Mouse (Mus musculus) lung, embryonic 14.5 days (tissue): ENCODE data around the gene Ppp1r13l. TPM values are rescaled to one million over a fixed set of nuclear protein-coding genes. Genes with fewer than 3 reads are reported as not detected.

ENCODE experiments used
- ATAC-seq: fragments of 200-750 bp; cut with Nextera tagmentation; 2 replicates; pipeline ENCODE4 v1.8.0; 2017; ENCODE audit warnings: mild to moderate bottlenecking, moderate TSS enrichment, moderate library complexity; ENCODE audit not compliant: insufficient read depth
- DNase-seq: peaks from one replicate; pipeline ENCODE4 v3.0.0-alpha.2; 2015
- H3K27ac ChIP-seq: fragments of 300-500 bp; sonication (generic); 2 replicates; pipeline ENCODE4 v1.5.1; 2014; ENCODE audit warnings: low read depth, mild to moderate bottlenecking, moderate library complexity
- H3K27me3 ChIP-seq: fragments of 300-500 bp; sonication (generic); 2 replicates; pipeline ENCODE4 v1.6.1; 2014; ENCODE audit warnings: low read length, control low read depth; ENCODE audit not compliant: insufficient read depth
- H3K36me3 ChIP-seq: fragments of 300-500 bp; sonication (generic); 2 replicates; pipeline ENCODE4 v1.6.1; 2014; ENCODE audit warnings: control low read depth; ENCODE audit not compliant: insufficient read depth
- H3K4me1 ChIP-seq: fragments of 300-500 bp; sonication (generic); 2 replicates; pipeline ENCODE4 v1.6.1; 2014; ENCODE audit warnings: antibody characterized with exemption, control low read depth; ENCODE audit not compliant: insufficient read depth
- H3K4me2 ChIP-seq: fragments of 300-500 bp; sonication (generic); 2 replicates; pipeline ENCODE4 v1.6.1; 2014; ENCODE audit warnings: mild to moderate bottlenecking
- H3K4me3 ChIP-seq: fragments of 300-500 bp; sonication (generic); 2 replicates; pipeline ENCODE4 v1.5.1; 2014; ENCODE audit warnings: low read depth, low read length
- H3K9ac ChIP-seq: fragments of 300-500 bp; sonication (generic); 2 replicates; pipeline ENCODE4 v1.6.1; 2014
- H3K9me3 ChIP-seq: fragments of 300-500 bp; sonication (generic); 2 replicates; pipeline ENCODE4 v1.6.1; 2016; ENCODE audit warnings: low read depth, low read length, control low read depth
- CTCF ChIP-seq: IDR thresholded peaks from 2 replicates; pipeline ENCODE4 v1.5.1; 2016; ENCODE audit warnings: antibody characterized with exemption, low read depth
- WGBS: fragments of 180-500 bp; shearing (Covaris S2); extraction: QIAGEN DNeasy Blood & Tissue Kit; methylation state at CpG from one replicate; pipeline ENCODE4 v1.1.7; 2014; 5-methylcytosine and 5-hydroxymethylcytosine counted together
- polyA plus RNA-seq: library from polyadenylated mRNA; unstranded; fragments of >200 nt; fragmentation: Nextera tagmentation; extraction: Ambion mirVana; gene quantifications from 2 replicates; pipeline ENCODE4 v1.2.1, GENCODE M21; 2014

Gene Ppp1r13l
- polyA plus RNA-seq, result 5.4 and 7.9 TPM in 2 replicates

GRCm38 (mm10) chr7:19359299-19359891, at the start of gene Ppp1r13l, which contains the start of gene Cd3eap:
Gene Ppp1r13l, plus strand, starts transcription at chr7:19359749.
Gene Cd3eap, minus strand, starts transcription at chr7:19359483.
- peaks cover 33% of the 10 kb centered on the region for H3K36me3 ChIP-seq
- peak within 1 kb of the TSS; percentile 94 for H3K4me2 ChIP-seq
- H3K27ac ChIP-seq, result peak within 1 kb of the TSS; percentile 62
- H3K9ac ChIP-seq, result peak within 1 kb of the TSS; percentile 63
- peak; percentile 90 for DNase-seq
- peak; percentile 63 for ATAC-seq
- H3K9me3 ChIP-seq, result no peaks in the 10 kb centered on the region
- TF ChIP-seq CTCF, result no peak
- under 1% methylated on average over 30 of the region's 31 CpGs for WGBS
- H3K27me3 ChIP-seq, result no peaks in the 10 kb centered on the region
- H3K4me3 ChIP-seq, result peak within 1 kb of the TSS; percentile 64
- peaks cover 8% of the 10 kb centered on the region; the same call in 1 of the 2 replicates for H3K4me1 ChIP-seq

DNA sequence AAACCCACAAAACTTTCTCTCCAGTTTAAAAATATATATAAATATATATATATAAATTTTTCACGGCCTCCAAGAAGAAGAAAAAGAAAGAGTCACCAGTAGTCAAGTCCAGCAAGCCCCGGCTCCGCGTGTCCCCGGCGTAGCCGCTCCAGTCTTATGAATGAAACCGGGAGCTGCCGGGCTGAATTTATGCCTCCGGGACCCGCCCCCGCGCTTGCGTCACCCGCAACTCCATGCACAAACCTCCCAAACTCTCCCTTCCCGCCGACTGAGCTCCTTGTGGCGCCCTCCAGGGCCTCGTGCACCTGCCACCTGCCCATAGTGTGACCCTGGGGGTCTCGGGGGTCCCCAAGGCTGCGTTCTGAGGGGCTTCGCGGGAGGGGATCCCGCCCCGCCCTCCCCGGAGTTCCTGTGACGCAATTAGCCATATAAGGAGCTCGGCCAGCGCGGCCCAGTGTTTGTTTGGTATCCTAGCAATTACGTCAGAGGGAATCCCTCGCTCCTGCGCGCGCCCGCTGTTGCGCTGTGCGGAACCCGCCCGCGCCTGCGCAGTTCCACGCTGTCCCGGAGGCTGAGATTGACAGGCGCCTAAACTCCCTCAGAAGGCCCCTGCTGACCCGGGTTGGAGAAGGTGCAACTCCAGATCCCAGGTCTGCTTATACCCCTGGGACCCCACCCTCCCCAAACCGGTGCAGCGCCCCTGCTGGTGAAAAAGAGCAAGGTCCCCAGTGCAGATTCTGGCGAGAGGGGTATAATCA, 49.5 kb upstream of the Ppp1r13l start, which contains the start of gene Fosb:
Gene Fosb (minus strand): TSS at position 168 of the 758 bp plus-strand sequence.
- Histone ChIP-seq H3K4me1 (no peaks in the 10 kb centered on the region), H3K4me3 (peak within 1 kb of the TSS; percentile 57), H3K9me3 (no peaks in the 10 kb centered on the region), H3K9ac (peak within 1 kb of the TSS; percentile 58), H3K27me3 (peaks cover 24% of the 10 kb centered on the region), H3K4me2 (peak within 1 kb of the TSS; percentile 100), H3K27ac (0 out of 2 replicates have a peak within 1 kb of the TSS, but pooled peaks have one; percentile 18), H3K36me3 (no peaks in the 10 kb centered on the region)
- peak; percentile 69 for TF ChIP-seq CTCF
- ATAC-seq (peak; percentile 78), DNase-seq (peak; percentile 99)
- under 1% methylated on average over 49 of the region's 49 CpGs for WGBS

GRCm38 (mm10) chr7:19311991-19312390, 47.6 kb upstream of the Ppp1r13l start:
- Histone ChIP-seq H3K36me3 (no peaks in the 10 kb centered on the region), H3K9ac (no peak overlapping the region), H3K4me1 (no peaks in the 10 kb centered on the region), H3K9me3 (no peaks in the 10 kb centered on the region), H3K27ac (no peak overlapping the region), H3K4me3 (no peak overlapping the region), H3K27me3 (peaks cover 5% of the 10 kb centered on the region; the same call in 1 of the 2 replicates), H3K4me2 (no peak overlapping the region)
- TF ChIP-seq CTCF, result no peak
- DNase-seq (no peak), ATAC-seq (no peak)
- 36% methylated on average over 4 of the region's 4 CpGs for WGBS

DNA sequence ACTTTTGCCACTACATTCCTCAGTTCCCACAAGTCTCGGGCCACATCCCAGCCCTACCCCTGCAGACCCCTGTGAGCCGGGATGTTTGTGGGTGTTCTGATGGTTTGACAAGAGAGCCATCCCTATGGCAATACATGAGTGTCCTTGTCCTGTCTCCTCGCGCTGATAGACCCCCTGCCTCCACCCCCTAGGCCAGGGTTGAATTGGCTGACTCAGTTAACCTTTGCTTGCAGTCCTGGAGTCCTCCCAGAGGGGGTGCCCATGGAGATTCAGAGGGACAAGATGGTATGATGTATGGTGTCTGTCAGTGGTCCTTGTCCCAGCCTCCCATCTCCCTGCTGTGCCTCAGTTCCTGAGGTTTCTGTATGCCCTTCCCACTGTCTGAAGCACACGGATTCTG, 45.5 kb upstream of the Ppp1r13l start:
- no peaks in the 10 kb centered on the region for H3K9me3 ChIP-seq
- H3K4me1 ChIP-seq, result no peaks in the 10 kb centered on the region
- no peak overlapping the region for H3K4me3 ChIP-seq
- WGBS, result 41% methylated on average over 5 of the region's 5 CpGs
- TF ChIP-seq CTCF, result no peak
- no peak overlapping the region for H3K9ac ChIP-seq
- ATAC-seq (no peak), DNase-seq (no peak)
- H3K36me3 ChIP-seq, result no peaks in the 10 kb centered on the region
- H3K4me2 ChIP-seq, result no peak overlapping the region
- H3K27ac ChIP-seq, result no peak overlapping the region
- no peaks in the 10 kb centered on the region for H3K27me3 ChIP-seq

DNA sequence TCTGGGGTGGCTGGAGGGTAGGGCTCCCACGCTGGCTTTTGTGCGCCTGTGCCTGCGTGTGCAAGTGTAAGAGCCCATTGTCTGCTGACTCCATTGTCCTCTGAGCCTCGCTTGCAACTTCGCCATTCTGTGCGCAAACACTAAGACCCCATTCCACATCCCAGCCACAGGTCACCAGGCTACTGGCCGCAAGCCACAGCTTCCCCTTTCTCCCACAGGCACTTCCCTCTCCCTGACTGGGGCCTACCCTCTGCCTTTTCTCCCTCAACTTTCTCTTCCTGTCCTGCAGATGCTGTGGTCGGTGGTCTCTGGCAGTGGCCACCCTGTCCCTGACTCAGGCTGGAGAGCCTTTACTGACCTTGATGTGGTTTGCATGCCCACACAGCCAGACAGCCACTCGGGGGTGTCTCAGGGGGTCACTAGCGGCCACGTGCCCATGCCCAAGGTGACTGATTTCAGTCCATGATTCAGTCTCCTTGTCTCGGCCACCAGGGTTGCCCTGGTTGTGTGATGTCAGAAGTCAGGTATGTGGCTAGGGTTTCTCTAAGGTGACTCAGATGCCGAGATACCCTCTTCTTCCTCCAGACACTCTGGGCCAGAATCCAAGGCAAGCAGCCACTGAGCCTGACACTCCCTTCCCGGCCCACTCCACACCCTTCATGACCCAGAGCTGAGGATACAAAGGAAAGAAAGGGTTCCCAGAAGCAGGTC, 42.9 kb upstream of the Ppp1r13l start:
- no peak overlapping the region for H3K4me3 ChIP-seq
- no peaks in the 10 kb centered on the region for H3K27me3 ChIP-seq
- TF ChIP-seq CTCF, result no peak
- H3K4me2 ChIP-seq, result no peak overlapping the region
- no peaks in the 10 kb centered on the region for H3K36me3 ChIP-seq
- no peak overlapping the region for H3K9ac ChIP-seq
- DNase-seq (no peak), ATAC-seq (no peak)
- no peaks in the 10 kb centered on the region for H3K4me1 ChIP-seq
- 50% methylated on average over 14 of the region's 14 CpGs for WGBS
- no peak overlapping the region for H3K27ac ChIP-seq
- no peaks in the 10 kb centered on the region for H3K9me3 ChIP-seq

GRCm38 (mm10) chr7:19318201-19318600, 41.3 kb upstream of the Ppp1r13l start:
- H3K36me3 ChIP-seq, result no peaks in the 10 kb centered on the region
- 54% methylated on average over 2 of the region's 2 CpGs for WGBS
- H3K4me2 ChIP-seq, result no peak overlapping the region
- no peak overlapping the region for H3K4me3 ChIP-seq
- H3K27ac ChIP-seq, result no peak overlapping the region
- no peak for TF ChIP-seq CTCF
- no peaks in the 10 kb centered on the region for H3K9me3 ChIP-seq
- H3K9ac ChIP-seq, result no peak overlapping the region
- DNase-seq (no peak), ATAC-seq (no peak)
- H3K27me3 ChIP-seq, result no peaks in the 10 kb centered on the region
- no peaks in the 10 kb centered on the region for H3K4me1 ChIP-seq

DNA sequence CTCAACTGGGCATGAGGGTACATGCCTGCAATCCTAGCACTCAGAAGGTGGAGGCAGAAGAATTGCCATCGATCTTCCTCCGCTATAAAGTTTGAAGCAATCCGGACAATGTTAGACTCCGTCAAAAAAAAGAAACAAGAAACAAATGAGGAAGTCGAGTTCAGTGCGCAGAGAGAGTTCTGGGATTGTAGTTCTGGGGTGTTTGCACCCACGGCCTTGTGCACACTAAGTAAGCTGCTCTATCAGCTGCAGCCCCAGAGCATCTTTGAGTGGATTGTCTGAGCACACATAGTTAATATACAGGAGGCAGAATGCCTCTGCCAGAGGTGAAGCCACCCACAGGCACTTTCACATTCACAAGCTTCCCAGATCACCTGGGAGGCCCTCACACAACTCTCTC, 40.9 kb upstream of the Ppp1r13l start:
- H3K36me3 ChIP-seq, result no peaks in the 10 kb centered on the region
- no peaks in the 10 kb centered on the region for H3K4me1 ChIP-seq
- no peak overlapping the region for H3K27ac ChIP-seq
- no peaks in the 10 kb centered on the region for H3K27me3 ChIP-seq
- DNase-seq (no peak), ATAC-seq (no peak)
- no peak for TF ChIP-seq CTCF
- no peak overlapping the region for H3K9ac ChIP-seq
- H3K9me3 ChIP-seq, result no peaks in the 10 kb centered on the region
- H3K4me2 ChIP-seq, result no peak overlapping the region
- WGBS, result 73% methylated on average over 7 of the region's 7 CpGs
- H3K4me3 ChIP-seq, result no peak overlapping the region
